Mouse (Mus musculus): Measurements from ENCODE around the gene Rln3. TPM values are rescaled to one million over a fixed set of nuclear protein-coding genes. Genes with fewer than 3 reads are reported as not detected.

Rln3 gene
- not detected for total RNA-seq (2022)

GRCm38 (mm10) chr8:84044900-84045299 lies at the start of gene Rln3:
Gene Rln3 (minus strand): TSS chr8:84045000.
- DNase-seq (ENCODE audit: low spot score in 2 of 2), result no peak

GRCm38 (mm10) chr8:84090585-84090984 lies 45.8 kb upstream of the Rln3 start:
- DNase-seq (ENCODE audit: low spot score in 2 of 2), result no peak

- DNase-seq (ENCODE audit: low spot score in 2 of 2), result no peak
These were observed 44.5 kb upstream of the Rln3 start for GRCm38 (mm10) chr8:84089277-84089676.

GRCm38 (mm10) chr8:84087821-84088220 lies 43.0 kb upstream of the Rln3 start:
- DNase-seq (ENCODE audit: low spot score in 2 of 2), result peak in 1 of 2 experiments; percentile 59

- no peak for DNase-seq (ENCODE audit: low spot score in 2 of 2)
These were observed 42.4 kb upstream of the Rln3 start for GRCm38 (mm10) chr8:84087156-84087555.

- no peak for DNase-seq (ENCODE audit: low spot score in 2 of 2)
These were observed 39.7 kb upstream of the Rln3 start for GRCm38 (mm10) chr8:84084341-84085115.

GRCm38 (mm10) chr8:84083829-84084241 lies 39.0 kb upstream of the Rln3 start:
- no peak for DNase-seq (ENCODE audit: low spot score in 2 of 2)

GRCm38 (mm10) chr8:84079206-84079605 lies 34.4 kb upstream of the Rln3 start:
- DNase-seq (ENCODE audit: low spot score in 2 of 2), result no peak

GRCm38 (mm10) chr8:84076849-84077248 lies 32.0 kb upstream of the Rln3 start:
- no peak for DNase-seq (ENCODE audit: low spot score in 2 of 2)

GRCm38 (mm10) chr8:84076412-84076811 lies 31.6 kb upstream of the Rln3 start:
- DNase-seq (ENCODE audit: low spot score in 2 of 2), result no peak

GRCm38 (mm10) chr8:84073230-84073976 lies 28.6 kb upstream of the Rln3 start:
- DNase-seq (ENCODE audit: low spot score in 2 of 2), result no peak

- DNase-seq (ENCODE audit: low spot score in 2 of 2), result no peak
These were observed 27.5 kb upstream of the Rln3 start for GRCm38 (mm10) chr8:84072321-84072720.

- DNase-seq (ENCODE audit: low spot score in 2 of 2), result no peak
These were observed 27.1 kb upstream of the Rln3 start for GRCm38 (mm10) chr8:84071921-84072320.

GRCm38 (mm10) chr8:84070667-84071066 lies 25.9 kb upstream of the Rln3 start:
- DNase-seq (ENCODE audit: low spot score in 2 of 2), result peak in 1 of 2 experiments; percentile 74

GRCm38 (mm10) chr8:84070241-84070640 lies 25.4 kb upstream of the Rln3 start:
- DNase-seq (ENCODE audit: low spot score in 2 of 2), result no peak

- no peak for DNase-seq (ENCODE audit: low spot score in 2 of 2)
These were observed 24.9 kb upstream of the Rln3 start for GRCm38 (mm10) chr8:84069750-84070149.

GRCm38 (mm10) chr8:84069169-84069568 lies 24.4 kb upstream of the Rln3 start:
- no peak for DNase-seq (ENCODE audit: low spot score in 2 of 2)

GRCm38 (mm10) chr8:84068316-84069035 lies 23.7 kb upstream of the Rln3 start:
- no peak for DNase-seq (ENCODE audit: low spot score in 2 of 2)

- DNase-seq (ENCODE audit: low spot score in 2 of 2), result no peak
These were observed 23.1 kb upstream of the Rln3 start for GRCm38 (mm10) chr8:84067911-84068310.

GRCm38 (mm10) chr8:84067047-84067573 lies 22.3 kb upstream of the Rln3 start:
- DNase-seq (ENCODE audit: low spot score in 2 of 2), result peak; percentile 89 to 94

- peak; percentile 98 to 100 for DNase-seq (ENCODE audit: low spot score in 2 of 2)
These were observed 21.6 kb upstream of the Rln3 start, which contains the start of gene Rfx1 for GRCm38 (mm10) chr8:84066291-84066930. Gene Rfx1 (plus strand): TSS chr8:84066834.
